Mouse (Mus musculus): ENCODE data around the gene Mcm8.

Mcm8 gene

DNA sequence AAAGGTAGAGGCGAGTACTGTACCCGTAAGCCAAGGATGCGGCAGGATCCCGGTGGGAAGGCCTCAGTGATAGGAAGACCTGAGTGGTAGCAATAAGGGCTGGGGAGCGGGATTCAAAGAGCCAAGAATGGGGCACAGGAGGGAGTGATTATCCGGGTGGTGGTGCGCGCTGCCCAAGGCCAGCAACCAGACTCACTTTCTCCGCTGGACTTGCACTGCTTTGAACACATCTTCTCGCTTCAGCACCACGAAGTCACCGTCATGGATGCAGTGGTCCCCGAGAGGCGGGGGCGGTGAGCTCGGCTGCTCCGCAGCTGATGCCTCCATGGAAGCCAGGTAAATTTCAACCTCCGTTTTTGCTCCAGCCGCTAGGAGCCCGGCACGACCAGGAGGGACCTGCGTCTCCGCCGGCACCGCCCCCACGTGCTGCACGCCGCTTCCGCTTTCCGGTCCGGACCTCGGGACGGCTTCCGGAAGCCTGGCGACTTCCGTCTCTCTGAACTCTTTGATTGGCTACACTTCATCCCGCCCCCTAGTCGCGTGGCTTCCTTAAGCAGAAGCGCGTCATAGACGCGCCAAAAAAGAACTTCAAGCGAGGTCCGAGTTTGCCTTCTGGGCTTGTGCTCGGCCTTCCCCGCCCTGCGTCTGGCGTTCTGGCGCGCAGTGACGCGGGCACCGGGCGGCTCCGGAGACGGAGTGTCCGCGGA lies at the start of gene Mcm8, which contains the start of gene Trmt6:
Gene Mcm8 (plus strand): TSS at position 534 of the 707 bp plus-strand sequence.
Gene Trmt6 (minus strand): TSS at position 448 of the 707 bp plus-strand sequence.
- DNase-seq, result peak; percentile 86

- no peak for DNase-seq
These were observed 45.1 kb upstream of the Mcm8 start for GRCm38 (mm10) chr2:132770822-132771221.

DNA sequence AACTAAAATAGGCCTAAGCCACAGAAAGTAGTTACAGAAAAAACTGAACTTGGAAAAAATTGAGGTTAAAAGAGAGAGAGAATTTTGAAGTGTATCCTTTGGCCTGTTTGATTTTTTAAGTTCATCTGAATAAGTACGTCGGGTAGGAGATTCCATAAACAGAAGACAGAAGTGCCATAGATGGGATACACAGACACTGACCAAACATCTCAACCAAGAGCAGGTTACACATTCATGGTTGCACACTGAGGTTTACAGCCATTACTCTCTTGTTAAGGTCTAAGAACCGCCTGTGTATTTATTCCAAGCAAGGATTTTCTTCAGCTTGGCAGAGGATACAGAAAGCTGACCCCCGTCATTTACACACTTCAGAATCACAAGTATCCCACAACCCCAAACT lies 35.0 kb upstream of the Mcm8 start, which contains the start of gene Chgb:
Gene Chgb (plus strand): TSS at position 301 of the 400 bp plus-strand sequence.
- DNase-seq, result no peak

DNA sequence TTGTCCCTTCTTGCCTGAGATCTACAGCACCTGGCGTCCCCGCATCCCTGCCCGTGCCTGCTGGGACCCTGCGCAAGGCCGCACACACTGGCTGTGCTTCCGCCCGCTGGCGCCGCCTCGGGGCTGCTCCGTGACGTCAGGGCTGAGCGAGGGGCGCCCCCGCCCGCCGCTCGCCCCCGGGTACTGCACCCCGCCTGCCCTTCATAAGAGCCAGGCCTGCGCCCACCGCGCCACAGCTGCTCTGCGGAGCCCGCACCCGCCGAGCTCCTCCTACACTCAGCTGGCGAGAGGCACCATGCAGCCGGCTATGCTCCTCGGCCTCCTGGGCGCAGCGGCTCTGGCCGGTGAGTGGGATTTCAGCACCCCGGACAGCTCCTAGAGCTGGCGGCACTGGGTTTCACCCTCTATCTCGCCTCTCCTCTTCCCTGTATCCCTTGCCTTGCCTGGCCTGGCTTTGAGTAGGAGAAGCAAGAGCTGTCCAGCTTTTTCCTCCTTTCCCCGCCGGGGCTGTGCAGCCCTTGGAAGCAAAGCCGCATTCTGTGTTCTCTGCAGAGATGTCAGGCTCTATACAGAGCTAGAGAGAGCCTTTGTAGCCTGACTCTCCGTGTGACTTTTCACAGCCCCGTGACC lies 34.4 kb upstream of the Mcm8 start:
- peak; percentile 87 for DNase-seq

DNA sequence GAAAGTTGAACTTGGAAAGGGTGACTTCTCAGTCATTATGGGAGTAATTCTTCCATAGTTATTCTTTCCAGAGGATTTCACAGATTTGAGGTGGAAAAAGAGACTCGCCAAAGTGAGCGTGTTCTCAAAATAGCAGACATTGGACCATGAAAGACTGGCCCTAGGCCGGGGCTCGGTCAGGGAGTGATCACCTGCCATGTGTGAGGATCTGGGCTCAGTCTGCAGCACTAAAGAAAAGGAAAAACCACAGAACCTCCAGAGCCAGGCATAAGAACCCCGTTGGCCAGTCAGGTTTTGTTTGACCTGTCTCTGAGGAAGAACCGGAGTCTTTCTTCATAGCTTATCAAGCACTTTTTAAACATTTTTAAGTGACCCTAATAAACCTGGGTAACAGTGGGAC lies 31.9 kb upstream of the Mcm8 start:
- DNase-seq, result peak; percentile 71

DNA sequence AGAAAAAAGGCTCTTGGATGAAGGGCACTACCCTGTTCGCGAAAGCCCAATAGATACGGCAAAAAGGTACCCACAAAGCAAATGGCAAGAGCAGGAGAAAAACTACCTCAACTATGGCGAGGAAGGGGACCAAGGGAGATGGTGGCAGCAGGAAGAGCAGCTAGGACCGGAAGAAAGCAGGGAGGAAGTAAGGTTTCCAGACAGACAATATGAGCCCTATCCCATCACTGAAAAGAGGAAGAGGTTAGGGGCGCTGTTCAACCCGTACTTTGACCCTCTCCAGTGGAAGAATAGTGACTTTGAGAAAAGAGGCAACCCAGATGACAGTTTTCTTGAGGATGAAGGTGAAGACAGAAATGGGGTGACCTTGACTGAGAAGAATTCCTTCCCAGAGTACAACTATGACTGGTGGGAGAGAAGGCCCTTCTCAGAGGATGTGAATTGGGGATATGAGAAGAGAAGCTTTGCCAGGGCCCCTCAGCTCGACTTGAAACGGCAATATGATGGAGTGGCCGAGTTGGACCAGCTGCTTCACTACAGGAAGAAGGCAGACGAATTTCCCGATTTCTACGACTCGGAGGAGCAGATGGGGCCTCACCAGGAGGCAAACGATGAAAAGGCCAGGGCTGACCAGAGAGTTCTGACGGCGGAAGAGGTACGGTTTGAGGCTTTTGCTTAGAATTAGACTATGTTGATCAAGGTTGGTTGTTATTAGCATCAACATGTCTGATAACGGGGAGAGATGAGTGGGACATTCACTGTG lies 22.3 kb upstream of the Mcm8 start:
- peak; percentile 82 for DNase-seq

DNA sequence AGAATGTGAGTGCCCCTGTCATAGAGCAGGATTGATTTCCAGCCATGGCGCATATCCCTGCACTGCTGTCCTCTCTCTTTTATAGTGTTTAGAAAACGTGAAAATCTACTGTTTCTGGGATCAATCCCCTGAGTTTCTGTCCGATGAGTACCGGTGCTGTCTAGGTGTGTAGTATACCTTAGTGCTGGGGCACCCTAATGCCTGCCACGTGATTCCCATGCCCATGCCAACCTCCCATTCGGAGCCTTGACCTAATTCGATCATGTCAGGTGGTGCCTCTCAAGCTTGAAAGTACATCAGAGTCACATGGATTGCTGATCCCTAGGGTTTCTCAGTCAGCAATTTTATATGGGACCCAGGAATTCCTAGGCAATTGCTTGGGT lies 21.7 kb upstream of the Mcm8 start:
- no peak for DNase-seq

GRCm38 (mm10) chr2:132802976-132803375 lies 13.0 kb upstream of the Mcm8 start:
- no peak for DNase-seq

DNA sequence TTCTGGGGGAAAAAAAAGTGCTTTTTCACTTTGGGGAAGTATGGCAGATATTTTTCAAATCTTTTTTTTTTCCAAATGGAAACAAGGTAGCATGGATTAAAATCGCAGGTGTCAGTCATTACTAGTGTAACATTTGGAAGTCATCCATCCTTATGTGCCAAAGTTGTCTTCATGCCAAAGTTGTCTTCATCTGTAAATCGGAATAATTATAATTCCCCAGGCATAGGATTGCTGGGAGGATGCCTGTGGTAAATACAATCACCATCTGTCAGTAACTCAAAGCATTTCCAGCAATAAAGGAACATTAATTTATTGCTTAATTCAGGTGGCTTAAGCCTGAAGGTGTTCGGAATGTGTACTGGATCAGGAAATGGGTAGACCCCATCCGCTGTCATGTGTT lies 25.1 kb downstream of the Mcm8 start:
- DNase-seq, result no peak

GRCm38 (mm10) chr2:132846407-132847358 lies 30.7 kb downstream of the Mcm8 start, which contains the start of gene Crls1:
Gene Crls1, plus strand, starts transcription at chr2:132846666.
- peak; percentile 99 for DNase-seq

DNA sequence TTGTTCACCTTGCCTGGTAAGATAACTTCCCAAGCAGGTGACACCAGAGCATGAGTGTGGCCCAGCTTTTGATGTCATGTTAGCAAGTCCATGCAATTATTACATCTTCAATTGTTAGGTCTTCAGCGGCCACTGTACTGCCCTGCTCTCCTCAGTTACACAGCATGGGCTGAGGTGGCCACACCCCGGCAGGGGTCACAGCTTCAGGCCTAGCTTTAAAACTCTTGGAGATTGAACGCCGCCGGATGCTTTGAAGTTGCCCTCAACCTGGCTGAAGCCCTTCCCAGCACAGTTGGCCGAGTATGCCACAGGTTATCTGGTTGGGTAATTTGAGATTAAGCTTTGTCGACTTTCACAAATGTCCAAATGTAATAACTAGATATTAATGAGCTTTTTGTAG lies 31.6 kb downstream of the Mcm8 start:
- peak; percentile 10 for DNase-seq

DNA sequence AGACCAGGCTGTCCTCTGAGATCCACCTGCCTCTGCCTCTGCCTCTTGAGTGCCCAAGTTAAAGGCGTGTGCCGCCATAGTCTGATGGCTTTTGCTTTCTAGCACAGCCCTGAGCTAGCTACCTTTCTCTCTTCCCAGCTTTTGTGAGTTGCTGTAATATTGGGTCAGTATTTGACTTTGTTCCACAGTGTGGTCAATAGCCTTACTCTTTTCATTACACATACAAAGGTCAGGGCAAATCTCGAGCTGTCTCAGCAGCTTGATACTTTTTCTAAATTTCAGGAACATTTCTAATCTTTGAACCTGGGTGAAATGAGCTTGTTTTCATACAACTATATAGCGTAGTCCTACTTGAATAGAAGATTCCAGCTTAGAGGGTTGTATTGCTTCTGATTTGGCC lies 32.4 kb downstream of the Mcm8 start:
- no peak for DNase-seq

DNA sequence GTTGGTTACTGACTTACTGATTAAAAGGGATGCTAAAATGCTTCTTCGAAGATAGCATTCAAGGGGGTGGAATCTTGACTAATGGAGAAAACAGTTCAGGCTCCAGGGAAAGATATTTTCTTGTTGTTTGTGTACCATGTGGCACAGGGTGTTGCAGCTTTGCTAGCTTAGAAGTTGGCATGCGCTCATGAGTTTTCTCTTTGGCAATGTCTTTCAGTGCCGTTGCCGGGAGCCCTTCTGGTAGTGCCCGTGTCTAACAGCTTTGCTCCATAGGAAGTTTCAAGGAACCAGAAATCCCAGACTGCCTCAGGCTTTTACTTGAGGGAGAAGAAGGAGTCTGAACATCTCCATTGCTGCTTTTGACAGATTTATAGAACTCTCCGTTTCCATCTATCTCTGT lies 33.2 kb downstream of the Mcm8 start:
- no peak for DNase-seq

- DNase-seq, result no peak
These were observed 37.1 kb downstream of the Mcm8 start for GRCm38 (mm10) chr2:132853051-132853450.

- no peak for DNase-seq
These were observed 40.4 kb downstream of the Mcm8 start for GRCm38 (mm10) chr2:132856333-132856732.

DNA sequence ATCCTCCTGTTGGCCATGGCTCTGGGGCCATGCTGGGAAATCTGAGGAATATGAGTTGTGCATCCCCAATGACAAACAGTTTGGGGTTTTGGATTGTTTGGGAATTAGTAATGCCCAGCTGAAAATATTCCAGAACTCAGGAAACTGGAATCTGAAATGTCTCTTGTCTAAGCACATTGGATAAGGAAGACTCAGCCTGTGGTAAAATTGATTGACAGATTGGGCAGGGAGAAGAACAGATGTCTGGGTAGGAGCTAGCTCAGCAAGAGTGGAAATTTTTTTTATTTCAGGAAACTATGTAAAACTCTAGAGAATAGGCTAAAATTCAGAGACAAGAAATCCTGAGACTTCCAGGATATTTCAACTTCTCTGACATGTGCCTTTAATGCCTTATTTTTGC lies 44.5 kb downstream of the Mcm8 start:
- DNase-seq, result no peak

DNA sequence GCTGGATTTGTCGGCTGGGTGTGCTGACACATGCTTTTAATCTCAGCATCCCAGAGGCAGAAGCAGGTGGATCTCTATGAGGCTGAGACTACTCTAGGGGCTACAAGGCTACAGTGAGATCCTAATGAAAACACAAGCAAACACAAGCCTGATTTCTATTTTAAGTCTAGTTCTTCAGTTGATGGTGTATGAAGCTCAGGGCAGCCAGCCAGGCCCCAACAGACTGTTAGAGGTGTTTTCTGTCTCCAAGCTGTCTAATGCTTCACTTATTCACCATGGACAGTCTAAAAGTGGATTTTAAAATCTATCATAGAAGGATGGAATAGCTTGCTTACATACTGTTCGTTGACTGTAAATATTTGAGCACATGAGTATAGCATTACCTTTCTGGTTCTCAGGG lies 45.5 kb downstream of the Mcm8 start:
- no peak for DNase-seq

DNA sequence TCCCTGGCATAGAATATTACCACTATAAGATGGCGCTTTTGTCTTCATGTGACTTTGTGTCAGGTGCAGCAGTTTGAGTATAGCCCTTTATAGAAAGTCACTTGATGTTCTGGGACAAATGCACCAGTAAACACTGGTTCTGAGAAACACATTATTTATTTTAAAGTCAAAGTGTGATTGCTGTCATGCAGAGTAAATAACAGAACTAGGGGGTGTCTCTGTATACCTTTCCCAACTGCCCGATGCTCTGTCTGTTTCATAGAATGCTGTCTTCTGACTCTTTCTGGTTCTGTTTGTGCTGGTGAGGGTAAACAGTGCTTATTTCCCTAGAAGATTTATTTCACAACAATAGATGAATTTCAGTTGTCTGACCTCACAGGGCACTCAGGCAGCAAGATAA lies 47.4 kb downstream of the Mcm8 start:
- no peak for DNase-seq

GRCm38 (mm10) chr2:132867521-132867920 lies 51.6 kb downstream of the Mcm8 start:
- DNase-seq, result no peak

DNA sequence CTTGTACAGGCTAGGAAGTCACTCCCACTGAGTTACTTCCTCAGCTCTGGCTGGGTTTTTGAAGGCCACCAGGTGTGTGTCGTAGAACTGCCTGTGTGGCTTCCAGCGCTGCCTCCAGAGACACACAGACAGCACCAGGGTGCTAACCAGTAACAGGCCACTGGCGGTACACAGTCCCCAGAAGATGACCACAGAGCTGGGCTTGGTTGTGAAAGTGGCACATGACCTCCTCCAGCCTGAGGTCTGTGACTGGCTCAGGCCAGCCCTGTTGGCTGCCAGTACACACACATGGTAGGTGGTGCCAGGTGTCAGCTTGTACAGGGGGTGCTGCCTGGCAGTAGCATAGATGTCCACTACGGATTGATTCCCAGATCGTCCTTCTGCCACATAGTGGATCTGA lies 53.7 kb downstream of the Mcm8 start:
- DNase-seq, result no peak

GRCm38 (mm10) chr2:132870286-132870685 lies 54.3 kb downstream of the Mcm8 start:
- DNase-seq, result no peak

DNA sequence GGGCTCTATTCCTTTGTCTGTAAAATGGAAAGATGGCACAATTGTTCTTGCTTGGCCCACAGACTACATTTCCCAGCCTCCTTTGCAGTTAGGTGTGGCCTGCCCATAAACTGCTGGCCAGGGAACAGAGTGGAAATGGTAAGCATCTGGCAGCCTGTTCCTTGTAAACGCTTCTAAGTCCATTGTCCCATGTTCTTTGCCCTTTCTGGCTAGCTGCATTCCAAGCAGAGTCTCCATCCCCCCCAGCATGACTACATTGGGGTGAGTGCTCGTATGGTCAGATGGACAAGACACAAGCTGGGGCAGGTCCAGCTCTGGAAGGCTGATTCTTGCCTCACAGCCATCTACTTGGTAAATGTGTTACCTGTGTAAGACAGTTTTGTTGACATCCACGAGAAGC lies 55.7 kb downstream of the Mcm8 start:
- no peak for DNase-seq
